Mouse (Mus musculus): ENCODE measurements around the gene Gmeb2.

DNA sequence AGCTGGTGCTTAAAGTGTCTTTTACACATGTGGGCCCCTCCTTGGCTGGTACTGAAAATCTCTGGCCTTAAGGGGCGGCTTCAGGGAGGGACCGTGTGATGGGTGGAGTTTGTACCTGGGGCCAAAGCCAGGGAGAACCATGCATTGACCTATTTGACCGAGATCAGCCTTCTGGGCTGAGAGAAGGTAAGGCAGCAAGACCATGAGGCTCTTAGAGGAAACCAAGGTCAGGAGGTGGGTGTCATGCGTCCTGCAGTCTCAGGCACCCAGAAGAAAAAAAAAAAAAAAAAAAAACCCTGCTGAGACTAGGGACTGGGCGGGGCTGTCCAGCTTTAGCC lies 25.1 kb upstream of the Gmeb2 start:
- no peak for TF ChIP-seq MAFK (IDR thresholded peaks at IDR 0.05; ENCODE audit: insufficient read depth, low read depth, low read length)
- no peak for TF ChIP-seq CHD2 (IDR thresholded peaks at IDR 0.05; ENCODE audit: low read depth, low read length)
- TF ChIP-seq ZNF384 (IDR thresholded peaks at IDR 0.05; ENCODE audit: low read depth, low read length): peak; percentile 65; the same call in 1 of the 2 replicates
- no peak for TF ChIP-seq HCFC1 (IDR thresholded peaks at IDR 0.05; ENCODE audit: borderline replicate concordance, insufficient read depth, low read length)
- TF ChIP-seq ZC3H11A (IDR thresholded peaks at IDR 0.05; ENCODE audit: borderline replicate concordance, low read depth, low read length): no peak

Measured in ES-E14 (cell line).